Mouse (Mus musculus): ENCODE measurements around the gene Mrpl14. TPM values are rescaled to one million over a fixed set of nuclear protein-coding genes. Genes with fewer than 3 reads are reported as not detected.

The Mrpl14 gene
- 79.1 TPM for polyA plus RNA-seq (2017; shearing (Covaris generic))

GRCm38 (mm10) chr17:45686093-45686619, at the start of gene Mrpl14:
Gene Mrpl14, plus strand, starts transcription at chr17:45686322.

GRCm38 (mm10) chr17:45659225-45659624, 26.9 kb upstream of the Mrpl14 start, which contains the start of gene Capn11:
Gene Capn11, minus strand, starts transcription at chr17:45659325.

GRCm38 (mm10) chr17:45686716-45687115, 594 bp downstream of the Mrpl14 start, which contains the start of gene Tmem63b:
Gene Tmem63b, minus strand, starts transcription at chr17:45686905.

GRCm38 (mm10) chr17:45733735-45734301, 47.7 kb downstream of the Mrpl14 start, which contains the start of gene 1600014C23Rik:
Gene 1600014C23Rik, minus strand, starts transcription at chr17:45733844.

Other genes with a start within 250 kb of the Mrpl14 start
- 0.96 TPM for gene Spats1, start 210.9 kb upstream of the Mrpl14 start, polyA plus RNA-seq (2017; shearing (Covaris generic))
- gene Aars2, start 179.5 kb upstream of the Mrpl14 start, polyA plus RNA-seq (2017; shearing (Covaris generic)), result 15.1 TPM
- not detected for gene Tcte1, start 162.9 kb upstream of the Mrpl14 start, polyA plus RNA-seq (2017; shearing (Covaris generic))
- not detected for gene Tmem151b, start 136.6 kb upstream of the Mrpl14 start, polyA plus RNA-seq (2017; shearing (Covaris generic))
- gene Nfkbie, start 130.6 kb upstream of the Mrpl14 start, polyA plus RNA-seq (2017; shearing (Covaris generic)), result 100 TPM
- gene Slc35b2, start 122.4 kb upstream of the Mrpl14 start, polyA plus RNA-seq (2017; shearing (Covaris generic)), result 98.6 TPM
- 879 TPM for gene Hsp90ab1, start 113.1 kb upstream of the Mrpl14 start, polyA plus RNA-seq (2017; shearing (Covaris generic))
- gene Slc29a1, start 86.7 kb upstream of the Mrpl14 start, polyA plus RNA-seq (2017; shearing (Covaris generic)), result 165 TPM
- not detected for gene Mymx, start 84.2 kb upstream of the Mrpl14 start, polyA plus RNA-seq (2017; shearing (Covaris generic))
- gene Capn11, start 27.0 kb upstream of the Mrpl14 start, polyA plus RNA-seq (2017; shearing (Covaris generic)), result 0.55 TPM
- gene Tmem63b, start 583 bp downstream of the Mrpl14 start, polyA plus RNA-seq (2017; shearing (Covaris generic)), result 14.5 TPM
- gene 1600014C23Rik, start 47.5 kb downstream of the Mrpl14 start, polyA plus RNA-seq (2017; shearing (Covaris generic)), result not detected